Mouse (Mus musculus): ENCODE data around the gene Fam3a. TPM values are rescaled to one million over a fixed set of nuclear protein-coding genes. Genes with fewer than 3 reads are reported as not detected.
"Not testable (repeated sequence)": the region's sequence is repeated elsewhere in the genome, so short reads cannot be mapped to it uniquely, and the experiment has no call there.

Fam3a gene
- 10 to 100 TPM; 17.6 to 27.2 TPM for polyA plus RNA-seq (2017; shearing (Covaris generic))

DNA sequence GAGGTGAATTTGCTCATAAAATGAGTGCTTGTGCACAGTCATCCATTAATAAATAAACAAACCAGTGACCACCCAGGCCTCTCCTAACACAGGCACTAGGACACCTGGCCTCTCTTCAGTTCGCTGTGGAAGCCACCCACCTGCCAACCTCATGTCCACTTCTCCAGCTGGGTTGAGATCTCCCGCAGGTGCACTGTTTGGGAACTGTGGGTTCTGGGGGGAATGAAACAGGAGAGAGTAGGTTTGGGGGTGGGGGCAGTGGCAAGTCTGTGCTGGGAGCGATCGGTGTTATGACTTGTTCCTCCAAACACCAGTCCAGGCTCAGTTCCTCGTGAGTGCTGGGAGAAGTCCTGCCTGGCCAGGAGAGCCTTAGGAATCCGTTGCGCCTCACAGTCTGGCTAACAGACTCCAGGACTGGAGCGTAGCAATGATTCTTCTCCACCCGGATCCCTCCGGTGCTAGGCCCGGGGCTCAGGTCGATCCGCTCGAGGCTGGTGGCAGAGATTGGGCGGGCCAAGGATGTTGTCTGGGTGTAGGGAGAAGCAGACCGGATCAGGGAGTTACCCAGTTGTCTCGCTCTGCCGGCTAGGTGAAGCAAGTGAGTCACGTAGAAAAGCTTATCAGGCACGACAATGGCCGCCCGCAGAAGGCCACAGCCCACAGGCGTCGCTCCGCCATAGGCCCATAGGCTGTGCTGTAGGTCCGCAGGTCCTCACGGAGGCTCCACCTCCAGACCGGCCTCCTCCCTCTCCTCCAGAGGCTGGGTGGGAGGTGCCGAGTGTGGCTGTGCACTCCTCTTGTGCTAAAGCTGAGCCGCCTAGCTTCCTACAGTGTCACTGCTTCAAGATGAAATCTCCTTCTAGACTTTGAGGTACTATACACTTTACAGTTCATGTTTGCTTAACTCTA is at the start of gene Fam3a, which contains the start of gene Ikbkg:
Gene Fam3a (minus strand): TSS at position 738 of the 909 bp plus-strand sequence.
Gene Ikbkg (plus strand): TSS at position 756 of the 909 bp plus-strand sequence.
- peak; percentile 98 for ATAC-seq

DNA sequence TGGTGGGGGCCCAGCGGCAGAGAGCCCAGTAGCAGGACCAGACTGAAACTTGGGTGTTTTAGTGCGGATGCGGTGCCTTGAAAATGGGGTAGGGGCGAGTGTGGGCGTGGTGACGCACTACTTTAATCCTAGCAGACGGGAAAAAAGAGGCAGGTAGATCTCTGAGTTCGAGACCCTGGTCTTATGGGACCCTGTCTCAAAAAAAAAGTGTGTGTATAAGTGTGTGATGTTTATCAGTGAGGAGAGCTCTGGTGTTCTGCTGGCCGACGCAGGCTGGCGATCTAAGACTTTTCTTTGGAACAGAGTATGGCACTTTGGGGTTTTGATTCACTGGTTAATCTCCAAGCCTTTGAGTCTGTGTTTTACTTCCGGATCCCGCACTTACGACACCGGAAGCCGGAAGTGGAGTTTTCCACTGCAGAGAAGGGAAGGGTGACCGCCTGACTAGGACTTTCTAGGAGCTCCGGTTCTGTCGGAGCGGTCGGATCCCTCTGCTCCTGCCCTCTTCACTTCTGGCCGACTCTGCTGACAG is 36.3 kb upstream of the Fam3a start:
- ATAC-seq = peak; percentile 63

DNA sequence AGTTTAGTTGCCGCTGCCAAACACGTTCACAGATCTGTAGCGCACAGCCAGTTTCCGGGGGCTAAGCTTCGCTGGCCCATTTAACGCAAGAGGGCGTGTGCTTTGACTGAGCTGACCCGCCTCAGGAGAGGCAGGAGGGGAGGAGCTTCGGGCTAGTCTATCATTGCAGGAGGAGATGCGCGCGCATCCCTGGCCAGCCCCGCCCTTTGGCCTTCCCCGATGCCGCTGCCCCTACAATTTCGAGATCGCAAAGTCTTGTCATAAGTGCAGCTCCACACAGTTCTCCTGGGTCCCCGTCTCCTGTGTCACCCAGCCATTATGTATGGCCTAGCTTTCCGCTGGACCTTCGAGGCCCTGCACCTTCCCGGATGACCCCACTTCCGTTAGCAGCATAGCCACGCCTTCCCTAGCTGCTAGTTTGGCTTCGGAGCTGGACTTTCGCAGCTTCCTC is 35.8 kb upstream of the Fam3a start, which contains the start of gene G6pdx:
Gene G6pdx (minus strand): TSS at position 369 of the 451 bp plus-strand sequence.
- peak; percentile 77 for ATAC-seq

DNA sequence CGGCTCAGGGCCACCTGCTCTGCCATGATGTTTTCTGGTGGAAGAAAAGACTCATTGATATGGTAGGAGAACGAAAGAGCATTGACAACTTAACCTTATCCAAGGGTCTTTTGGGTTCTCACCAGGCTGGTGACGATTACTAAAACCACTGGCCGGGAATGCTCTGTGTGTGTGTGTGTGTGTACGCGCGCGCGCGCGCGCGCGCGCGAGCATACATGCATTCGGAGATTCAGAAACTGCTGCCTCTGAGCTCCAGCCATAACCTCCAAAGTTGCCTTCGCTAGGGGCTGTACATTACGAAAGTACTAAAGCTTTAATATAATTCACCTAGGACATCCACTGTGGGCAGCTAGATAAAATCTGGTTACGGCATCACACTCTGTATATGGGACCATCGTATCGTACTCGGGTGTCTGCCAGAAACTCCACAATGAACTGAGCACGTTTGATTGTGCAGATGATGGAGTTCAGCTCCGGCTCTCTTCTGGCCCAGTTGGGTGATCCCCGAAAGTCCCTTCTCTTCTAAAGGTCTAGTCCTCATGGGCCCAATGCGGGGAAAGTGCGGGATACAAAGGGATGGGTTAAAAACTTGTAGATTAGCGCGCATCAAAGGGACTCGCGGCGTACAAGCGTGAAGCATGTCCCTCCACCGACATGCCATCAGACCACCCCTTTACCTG is 35.2 kb upstream of the Fam3a start:
- ATAC-seq = peak; percentile 22

DNA sequence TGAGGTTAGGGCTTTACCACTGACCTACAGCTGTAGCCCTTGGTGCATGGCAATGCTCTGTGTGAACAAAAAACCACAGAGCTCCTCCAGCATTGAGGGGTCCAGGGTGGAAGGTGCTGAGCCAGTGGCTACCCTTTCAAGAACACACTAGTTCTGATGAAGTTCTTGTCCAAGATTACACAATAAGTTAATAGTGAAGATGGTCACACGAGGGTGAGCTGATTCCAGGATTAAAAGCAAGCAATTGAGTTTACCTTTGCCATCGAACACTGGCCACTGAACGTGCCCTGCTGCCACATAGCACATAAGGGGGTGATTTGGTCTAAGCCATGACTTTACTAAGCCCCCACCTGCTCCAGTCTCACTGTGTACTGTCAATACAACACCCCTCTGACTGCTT is 34.0 kb upstream of the Fam3a start:
- ATAC-seq = no peak

DNA sequence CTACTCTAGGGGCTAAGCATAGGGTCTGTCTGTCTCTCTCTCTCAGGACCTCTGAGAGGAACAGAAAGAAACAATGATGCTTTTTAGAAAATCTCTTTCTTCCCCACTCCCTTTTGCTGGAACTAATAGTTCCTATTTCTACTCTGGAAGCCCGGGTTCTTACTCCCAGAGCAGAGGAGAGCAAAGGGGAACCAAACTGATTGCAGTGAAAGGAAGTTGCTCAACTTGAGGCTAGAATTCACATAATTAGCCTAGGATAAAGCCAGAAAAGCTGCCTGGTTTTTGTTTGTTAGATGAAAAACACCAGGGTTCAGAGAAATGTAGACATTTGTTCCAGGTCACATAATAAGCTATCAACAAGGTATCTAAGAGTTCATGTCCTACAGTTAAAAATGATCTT is 33.2 kb upstream of the Fam3a start:
- ATAC-seq = no peak

DNA sequence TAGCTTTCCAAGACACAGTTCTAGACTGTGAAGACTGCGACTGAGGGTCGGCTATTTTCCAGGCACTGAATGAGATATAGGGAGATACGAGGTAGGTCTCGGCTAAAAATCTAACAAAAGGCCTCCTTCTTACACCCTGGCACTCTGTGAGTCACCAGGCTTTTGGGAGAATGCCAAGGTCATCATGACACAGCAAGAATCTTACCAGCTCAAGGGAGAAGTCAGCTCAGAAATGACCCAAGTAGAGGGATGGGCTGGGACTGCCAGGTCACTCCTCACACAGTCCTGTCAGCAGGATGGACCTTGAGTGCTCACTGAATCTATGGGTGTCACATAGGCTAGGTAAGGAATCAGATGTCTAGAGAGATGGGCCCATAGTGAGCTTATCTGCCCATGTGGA is 32.1 kb upstream of the Fam3a start:
- ATAC-seq = no peak

DNA sequence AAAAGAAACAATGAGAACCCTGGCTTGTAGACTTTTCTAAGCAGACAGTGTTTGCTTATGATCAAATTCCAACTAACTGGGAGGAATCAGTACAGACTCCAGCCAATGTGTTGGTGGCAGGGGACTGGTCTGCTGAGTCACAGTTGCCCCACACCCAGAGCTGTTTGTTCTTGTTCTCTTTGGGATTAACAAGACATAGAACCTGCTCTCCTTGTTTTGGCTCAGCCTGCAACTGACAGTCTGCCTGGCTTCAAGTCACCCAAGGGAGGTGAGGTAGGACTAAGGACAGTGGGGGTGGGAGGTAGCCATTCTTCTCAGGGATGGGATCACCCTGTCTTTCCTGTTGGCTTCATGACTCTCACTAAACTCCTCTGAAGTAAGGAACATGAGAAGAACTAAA is 31.4 kb upstream of the Fam3a start:
- no peak for ATAC-seq

DNA sequence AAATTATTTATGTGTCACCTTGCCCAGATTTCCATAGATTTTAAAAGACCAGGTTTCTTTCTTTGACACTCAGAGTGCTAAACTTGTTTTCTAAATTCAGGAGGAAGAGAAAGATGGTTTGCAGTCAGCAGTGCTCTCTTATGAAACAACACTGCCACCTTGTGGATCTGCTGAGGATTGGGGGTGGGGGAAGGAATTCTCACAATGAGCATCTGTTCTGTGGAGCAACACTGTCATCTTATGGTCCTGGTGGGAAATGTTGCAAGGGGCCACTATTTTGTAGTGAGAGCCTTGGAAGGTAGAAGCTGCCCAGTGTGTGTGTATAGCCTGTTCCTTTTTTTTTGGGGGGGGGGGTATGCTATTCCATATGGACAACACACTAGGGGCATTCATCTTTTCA is 20.3 kb upstream of the Fam3a start:
- peak; percentile 84 for ATAC-seq

DNA sequence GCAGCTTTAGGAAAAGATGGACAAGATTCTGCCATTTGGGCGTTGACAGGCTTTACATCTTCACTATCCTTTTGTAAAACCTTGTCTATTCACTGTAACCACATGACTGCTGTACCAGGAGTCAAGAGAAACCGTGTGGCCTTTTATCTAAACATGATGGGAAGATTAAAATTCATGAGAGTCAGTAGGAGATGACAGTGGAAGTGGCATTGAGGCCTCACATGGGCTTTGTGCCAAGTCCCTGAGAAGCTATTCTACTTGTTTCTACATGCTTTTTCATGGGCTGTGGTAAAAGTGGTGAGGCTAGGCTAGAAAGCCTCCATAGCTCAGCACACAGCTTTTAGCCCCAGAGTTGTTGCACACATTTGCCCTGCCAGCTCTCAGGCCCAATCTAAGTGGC is 15.3 kb upstream of the Fam3a start:
- no peak for ATAC-seq

DNA sequence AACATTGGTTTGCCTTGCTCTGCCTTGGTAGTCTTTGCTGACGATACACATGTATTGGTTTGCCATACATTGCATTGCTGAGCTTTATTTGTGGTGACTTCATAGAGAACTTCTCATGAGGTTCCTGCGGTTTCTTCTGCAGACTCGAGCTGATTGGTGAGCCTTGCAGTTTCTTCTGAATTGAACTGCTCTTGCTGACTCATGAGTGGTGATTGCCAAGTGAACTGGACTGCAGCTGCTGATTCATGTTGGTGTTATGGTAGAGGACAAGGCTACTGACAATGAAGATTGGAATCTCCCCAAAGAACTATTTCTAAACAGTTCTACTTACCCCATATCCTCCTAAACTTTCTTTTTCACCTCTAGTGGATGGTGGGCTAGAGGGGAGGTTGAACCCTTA is 7.1 kb upstream of the Fam3a start:
- no peak for ATAC-seq

DNA sequence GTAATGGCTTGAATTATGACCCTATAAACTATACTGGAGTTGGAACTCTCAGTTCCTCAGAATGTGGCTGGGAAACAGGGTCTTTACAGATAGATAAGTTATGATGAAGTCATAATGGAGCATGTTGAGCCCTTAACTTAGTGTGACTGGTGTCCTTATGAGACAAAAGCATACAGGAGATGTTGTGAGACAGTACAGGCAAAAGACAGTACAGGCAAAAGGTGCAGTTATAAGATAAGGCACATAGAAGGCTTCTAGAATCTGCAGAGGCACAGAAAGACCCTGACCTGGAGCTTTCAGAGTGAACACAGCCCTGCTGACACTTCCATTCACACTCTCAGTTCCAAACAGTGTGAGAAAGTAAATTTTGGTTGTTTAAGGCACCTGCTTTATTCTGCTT is 4.9 kb downstream of the Fam3a start:
- ATAC-seq = no peak

DNA sequence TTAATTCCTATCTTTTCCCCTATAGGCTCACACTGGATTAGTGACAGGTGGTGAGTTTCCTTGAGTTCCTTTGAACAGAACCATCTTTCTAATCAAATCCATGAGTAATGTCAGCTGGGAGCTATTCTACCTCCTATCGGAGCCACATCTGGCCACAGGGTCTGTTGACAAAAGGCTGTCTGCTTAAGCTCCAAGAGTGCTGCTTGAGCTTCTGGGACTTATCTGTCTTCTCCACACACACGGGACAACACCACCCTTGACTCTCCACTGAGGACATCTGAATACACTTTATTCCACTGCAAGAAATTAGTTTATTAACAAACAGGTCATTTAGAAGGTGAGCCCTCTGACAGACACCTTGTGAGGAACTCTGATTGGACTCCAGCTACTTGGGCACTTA is 8.6 kb downstream of the Fam3a start:
- no peak for ATAC-seq

DNA sequence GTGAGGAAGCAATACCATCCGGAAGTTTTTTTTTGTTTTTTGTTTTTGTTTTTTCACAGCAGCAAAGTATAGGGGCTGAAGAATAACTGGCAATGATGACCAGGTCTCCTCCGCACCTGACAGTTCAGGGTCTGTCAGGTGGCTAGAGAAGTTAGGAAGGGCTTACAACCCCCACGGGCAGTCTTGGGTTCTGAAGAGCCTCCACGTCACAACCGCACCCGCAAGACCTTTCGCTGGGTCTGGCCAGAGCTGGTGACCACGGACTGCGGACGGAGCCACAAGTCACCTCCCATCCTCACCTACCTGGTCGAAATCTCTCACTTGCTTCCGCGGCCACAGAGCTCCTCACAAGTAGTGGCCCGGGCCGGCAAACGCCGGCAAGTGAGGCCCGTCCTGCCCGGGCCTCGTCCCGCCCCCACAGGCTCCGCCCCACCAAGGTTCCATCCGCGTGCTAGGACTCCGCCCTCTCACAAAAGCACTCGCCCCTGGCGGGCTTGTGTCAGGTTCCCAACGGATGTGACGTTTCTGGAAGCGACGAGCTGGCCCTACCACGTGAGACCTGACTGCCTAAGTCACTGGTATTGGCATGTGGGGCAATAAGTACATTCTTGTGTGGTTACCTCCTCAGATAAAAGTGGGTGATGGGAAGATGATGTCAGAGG is 20.1 kb downstream of the Fam3a start, which contains the start of the genes Ubl4a and Slc10a3:
Gene Ubl4a (minus strand): TSS at position 331 of the 662 bp plus-strand sequence.
Gene Slc10a3 (minus strand): TSS at position 462 of the 662 bp plus-strand sequence.
- ATAC-seq = peak; percentile 95

DNA sequence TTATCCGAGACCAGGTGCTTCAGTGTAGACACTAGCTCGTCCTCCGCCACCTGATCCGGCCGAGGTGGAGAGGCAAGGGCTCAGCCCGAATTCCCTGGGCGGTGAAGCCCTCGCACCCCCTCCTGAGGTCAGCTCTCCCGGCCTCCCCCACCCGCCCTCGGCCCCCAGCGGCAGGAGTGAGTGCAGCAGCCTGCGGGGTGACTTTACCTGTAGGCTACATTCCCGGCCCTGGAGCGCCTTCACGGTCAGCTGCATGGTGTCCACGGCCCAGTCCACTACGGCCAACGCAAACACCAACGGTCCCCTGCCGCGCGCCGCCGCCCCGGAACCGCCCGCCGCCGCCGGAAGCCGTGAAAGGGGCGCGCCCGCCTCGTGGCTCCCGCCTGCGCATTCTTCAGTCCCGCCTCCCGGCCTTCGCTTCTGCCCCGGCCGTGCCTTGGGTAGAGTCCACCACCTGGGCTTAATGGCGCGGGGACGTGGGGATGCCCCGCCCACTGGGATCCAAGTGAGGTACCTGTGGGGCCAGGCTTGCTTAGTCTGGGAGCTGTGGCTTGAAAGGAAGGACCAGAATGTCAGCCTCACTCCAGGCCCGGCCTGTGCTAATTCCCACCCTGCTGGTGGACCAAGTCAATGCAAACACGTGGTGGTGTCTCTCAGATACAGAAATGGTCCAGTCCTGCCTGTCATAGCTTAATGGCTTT is 24.7 kb downstream of the Fam3a start:
- peak; percentile 42 for ATAC-seq

DNA sequence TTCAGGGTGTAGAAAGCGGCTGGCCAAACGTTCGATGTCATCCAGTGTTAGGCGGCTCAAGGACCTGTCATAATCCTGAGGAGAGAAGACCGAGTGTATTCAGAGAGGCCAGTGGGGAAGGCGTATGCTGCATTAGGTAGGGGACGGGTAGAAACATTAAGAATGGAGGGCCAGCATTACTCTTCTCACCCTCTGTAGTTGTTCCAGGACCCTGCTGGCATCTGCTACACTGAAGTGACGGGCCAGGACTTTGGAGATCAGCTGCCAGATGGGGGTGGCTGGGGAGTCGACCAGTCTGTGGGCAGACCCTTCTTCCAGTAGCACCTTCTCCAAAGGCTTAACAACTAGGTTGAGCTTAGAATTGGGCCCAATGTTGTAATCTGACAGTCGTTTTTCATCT is 25.6 kb downstream of the Fam3a start:
- no peak for ATAC-seq

DNA sequence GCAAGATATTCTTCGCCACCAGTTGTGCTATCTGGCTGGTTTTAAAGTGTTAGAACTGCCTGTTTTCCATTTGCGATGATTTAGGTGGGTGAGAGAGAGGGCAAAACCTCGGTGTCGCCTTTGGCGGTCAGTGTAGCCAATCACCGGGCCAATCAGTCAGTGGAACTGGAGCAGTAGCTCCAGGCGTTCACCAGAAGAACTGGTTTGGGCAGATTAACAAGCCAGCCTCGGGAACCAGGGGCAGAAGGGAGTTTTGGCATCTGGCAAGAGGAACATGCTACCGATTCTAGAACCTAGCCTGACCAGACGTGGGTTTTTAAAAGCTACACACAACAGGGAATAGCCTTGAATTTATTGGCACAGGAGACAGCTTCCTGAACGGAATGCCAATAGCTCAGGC is 33.9 kb downstream of the Fam3a start:
- no peak for ATAC-seq

DNA sequence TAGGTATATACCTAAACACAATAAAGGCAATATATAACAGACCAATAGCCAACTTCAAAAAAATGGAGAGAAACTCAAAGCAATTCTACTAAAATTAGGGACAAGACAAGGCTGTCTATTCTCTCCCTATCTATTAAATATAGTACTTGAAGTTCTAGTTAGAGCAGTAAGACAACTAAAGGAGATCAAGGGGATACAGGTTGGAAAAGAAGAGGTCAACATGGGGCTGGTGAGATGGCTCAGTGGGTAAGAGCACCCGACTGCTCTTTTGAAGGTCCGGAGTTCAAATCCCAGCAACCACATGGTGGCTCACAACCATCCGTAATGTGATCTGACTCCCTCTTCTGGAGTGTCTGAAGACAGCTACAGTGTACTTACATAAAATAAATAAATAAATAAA is 36.0 kb downstream of the Fam3a start:
- ATAC-seq = not testable (repeated sequence)

DNA sequence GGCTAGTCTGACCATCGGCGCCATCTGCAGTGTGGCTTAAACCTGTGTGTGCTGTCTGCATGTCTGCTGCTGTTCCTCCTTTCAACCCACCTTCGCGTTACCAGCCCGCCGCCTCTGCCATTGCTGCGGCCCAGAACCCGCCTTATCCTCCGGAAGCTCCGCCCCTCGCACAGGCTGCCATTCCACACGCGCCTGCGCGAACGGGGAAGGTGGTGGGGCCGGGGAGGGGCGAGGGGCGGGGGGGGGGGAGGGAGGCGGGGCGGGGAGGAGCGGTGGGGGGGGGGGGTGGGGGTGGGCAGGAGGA is 39.7 kb downstream of the Fam3a start, which contains the start of gene Lage3:
Gene Lage3 (minus strand): TSS at position 152 of the 304 bp plus-strand sequence.
- ATAC-seq = peak; percentile 77

DNA sequence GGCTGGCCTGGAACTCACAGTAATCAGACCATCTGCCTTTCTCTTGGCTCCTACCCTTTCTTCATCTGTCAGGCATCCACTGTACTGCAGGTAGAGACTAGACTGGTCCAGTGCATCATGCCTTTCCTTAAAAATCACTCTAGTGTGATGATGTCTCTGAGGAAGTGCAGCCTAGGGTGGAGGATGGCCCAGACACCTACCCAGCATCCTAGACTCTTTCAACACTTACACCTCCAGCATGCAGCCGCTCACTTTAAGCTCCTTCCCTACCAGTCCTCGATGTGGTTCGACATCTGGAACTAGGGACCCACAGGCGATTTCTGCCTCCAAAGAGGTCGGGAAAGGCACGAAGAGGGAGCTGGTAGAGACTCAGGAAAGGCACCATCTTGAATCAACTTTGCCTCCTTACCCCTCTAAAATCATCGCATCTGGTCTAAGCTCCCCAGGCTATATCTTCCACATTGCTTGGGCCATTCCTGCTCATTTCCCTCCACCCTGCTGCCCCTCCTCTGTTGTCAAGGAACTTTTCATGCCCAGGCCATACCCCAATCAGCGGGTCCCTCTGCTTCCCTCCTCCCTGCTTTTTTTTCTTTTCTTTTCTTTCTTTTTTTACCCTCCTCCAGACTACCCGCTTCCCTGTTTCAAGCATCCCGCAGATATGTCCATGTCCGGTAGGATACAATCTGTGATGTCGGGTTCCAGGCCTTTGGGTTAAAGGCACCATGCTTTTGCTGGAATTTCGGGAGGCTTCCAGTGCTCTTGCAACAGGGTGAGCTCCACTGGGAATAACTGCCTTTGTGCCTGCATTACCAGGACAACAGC is 40.2 kb downstream of the Fam3a start:
- ATAC-seq = no peak
